Mouse (Mus musculus) left cerebral cortex, adult 18-20 months (tissue): ENCODE measurements around the gene Hyou1. TPM values are rescaled to one million over a fixed set of nuclear protein-coding genes. Genes with fewer than 3 reads are reported as not detected.

ENCODE experiments used
- microRNA-seq, 2 experiments: library from miRNA; unstranded; fragments of <30 nt; microRNA quantifications; one replicate each; pipeline ENCODE4 v1.2.0; 2021
- total RNA-seq, 2 experiments: library from RNA; stranded (reverse); gene quantifications; 2 replicates each; pipeline ENCODE4 v1.2.3; 2021

The Hyou1 gene
- total RNA-seq, 2 experiments from 2014 or later, result 137 to 138 TPM

Small RNA genes lying within 50 kb of the gene (microRNA-seq; reads per million reads assigned to microRNA genes)
- gene Gm44335 (0 reads per million in 2 experiments), gene Mir7085 (0.63 to 1.7 reads per million in 2 experiments)

Other genes with a start within 250 kb of the Hyou1 start
- 10 to 100 TPM in 1 of 2 experiments, 1 to 10 TPM in 1; 8.7 to 10.3 TPM for gene Mcam, start 245.0 kb upstream of the Hyou1 start, total RNA-seq
- gene Cbl, start 145.4 kb upstream of the Hyou1 start, total RNA-seq, result 10 to 100 TPM; 51.1 to 56.3 TPM
- gene Ccdc153, start 138.8 kb upstream of the Hyou1 start, total RNA-seq, result 1 to 10 TPM in 1 of 2 experiments, not detected in 1; 1.8 TPM
- under 1 TPM; 0.75 to 0.81 TPM for gene Pdzd3, start 128.0 kb upstream of the Hyou1 start, total RNA-seq
- gene Nlrx1, start 110.9 kb upstream of the Hyou1 start, total RNA-seq, result 10 to 100 TPM in 1 of 2 experiments, 1 to 10 TPM in 1; 9.0 to 10.4 TPM
- gene Abcg4, start 90.9 kb upstream of the Hyou1 start, total RNA-seq, result 10 to 100 TPM; 56.0 to 63.2 TPM
- gene Hinfp, start 73.8 kb upstream of the Hyou1 start, total RNA-seq, result 10 to 100 TPM; 29.1 to 36.1 TPM
- 100 to 1,000 TPM; 188 to 207 TPM for gene C2cd2l, start 59.2 kb upstream of the Hyou1 start, total RNA-seq
- gene Dpagt1, start 53.5 kb upstream of the Hyou1 start, total RNA-seq, result 10 to 100 TPM; 13.4 to 16.3 TPM
- gene H2afx, start 44.8 kb upstream of the Hyou1 start, total RNA-seq, result 10 to 100 TPM; 51.3 to 54.1 TPM
- 10 to 100 TPM; 18.1 to 19.7 TPM for gene Hmbs, start 35.3 kb upstream of the Hyou1 start, total RNA-seq
- 10 to 100 TPM; 55.6 to 56.8 TPM for gene Vps11, start 17.8 kb upstream of the Hyou1 start, total RNA-seq
- 10 to 100 TPM; 24.5 to 31.8 TPM for gene Slc37a4, start 17.4 kb downstream of the Hyou1 start, total RNA-seq
- 100 to 1,000 TPM; 755 to 756 TPM for gene Rps25, start 27.6 kb downstream of the Hyou1 start, total RNA-seq
- 10 to 100 TPM; 70.6 to 71.0 TPM for gene Trappc4, start 28.1 kb downstream of the Hyou1 start, total RNA-seq
- 10 to 100 TPM; 18.9 to 19.0 TPM for gene Ccdc84, start 39.1 kb downstream of the Hyou1 start, total RNA-seq
- not detected for gene Foxr1, start 61.6 kb downstream of the Hyou1 start, total RNA-seq
- gene Upk2, start 75.5 kb downstream of the Hyou1 start, total RNA-seq, result not detected
- gene Bcl9l, start 103.3 kb downstream of the Hyou1 start, total RNA-seq, result 10 to 100 TPM; 59.1 to 62.5 TPM
- not detected for gene Cxcr5, start 182.4 kb downstream of the Hyou1 start, total RNA-seq
- 100 to 1,000 TPM; 145 to 155 TPM for gene Ddx6, start 225.4 kb downstream of the Hyou1 start, total RNA-seq